Mouse (Mus musculus) hindbrain, embryonic 10.5 days (tissue): ENCODE results near the gene Tex44. TPM values are rescaled to one million over a fixed set of nuclear protein-coding genes. Genes with fewer than 3 reads are reported as not detected.

ENCODE experiments used
- DNase-seq: peaks from one replicate; pipeline ENCODE4 v3.0.0-alpha.2; 2017; ENCODE audit warnings: low spot score
- H3K27ac ChIP-seq: fragments of 300-500 bp; sonication (generic); 2 replicates; pipeline ENCODE4 v1.5.1; 2016; ENCODE audit warnings: mild to moderate bottlenecking, moderate library complexity
- H3K27me3 ChIP-seq: fragments of 300-500 bp; sonication (generic); 2 replicates; pipeline ENCODE4 v1.6.1; 2016; ENCODE audit warnings: mild to moderate bottlenecking; ENCODE audit not compliant: poor library complexity, insufficient read depth, severe bottlenecking
- H3K36me3 ChIP-seq: fragments of 300-500 bp; sonication (generic); 2 replicates; pipeline ENCODE4 v1.6.1; 2016; ENCODE audit warnings: mild to moderate bottlenecking, moderate library complexity
- H3K4me1 ChIP-seq: fragments of 300-500 bp; sonication (generic); replicated peaks from 2 replicates; pipeline ENCODE4 v1.6.1; 2016; ENCODE audit warnings: mild to moderate bottlenecking
- H3K4me3 ChIP-seq: fragments of 300-500 bp; sonication (generic); 2 replicates; pipeline ENCODE4 v1.5.1; 2016; ENCODE audit warnings: mild to moderate bottlenecking, moderate library complexity
- H3K9me3 ChIP-seq: fragments of 300-500 bp; sonication (generic); 2 replicates; pipeline ENCODE4 v1.6.1; 2016; ENCODE audit warnings: mild to moderate bottlenecking, moderate library complexity
- WGBS: fragments of 180-500 bp; shearing (Covaris S2); methylation state at CpG from one replicate; pipeline ENCODE4 v1.1.7; 2016; 5-methylcytosine and 5-hydroxymethylcytosine counted together
- polyA plus RNA-seq: library from polyadenylated mRNA; unstranded; fragments of >200 nt; fragmentation: Nextera tagmentation; extraction: Ambion mirVana; gene quantifications from 2 replicates; pipeline ENCODE4 v1.2.1, GENCODE M21; 2016

Gene Tex44
- polyA plus RNA-seq, 1 experiment from 2014 or later, result not detected

GRCm38 (mm10) chr1:86440171-86440886 is 14.2 kb downstream of the Tex44 start:
- H3K27me3 ChIP-seq, result peaks cover 4% of the 10 kb centered on the region; the same call in 1 of the 2 replicates
- H3K4me1 ChIP-seq, result peaks cover 84% of the 10 kb centered on the region
- DNase-seq, result peak; percentile 95
- H3K27ac ChIP-seq, result peak overlapping the region; percentile 100
- no peaks in the 10 kb centered on the region for H3K9me3 ChIP-seq
- WGBS, result 3% methylated on average over 18 of the region's 18 CpGs
- H3K36me3 ChIP-seq, result no peaks in the 10 kb centered on the region
- peak overlapping the region; percentile 60 for H3K4me3 ChIP-seq

- DNase-seq, result peak; percentile 85
- peak overlapping the region; percentile 60 for H3K4me3 ChIP-seq
- under 1% methylated on average over 26 of the region's 29 CpGs for whole genome bisulfite sequencing
These were observed 15.0 kb downstream of the Tex44 start for GRCm38 (mm10) chr1:86440887-86441723.

GRCm38 (mm10) chr1:86441724-86441979 is 15.5 kb downstream of the Tex44 start:
- DNase-seq, result no peak
- peak overlapping the region; percentile 60 for H3K4me3 ChIP-seq
- 0% methylated on average over 5 of the region's 5 CpGs for WGBS
- no peaks in the 10 kb centered on the region for H3K36me3 ChIP-seq
- no peaks in the 10 kb centered on the region for H3K9me3 ChIP-seq
- H3K27ac ChIP-seq, result peak overlapping the region; percentile 100
- peaks cover 71% of the 10 kb centered on the region for H3K4me1 ChIP-seq
- H3K27me3 ChIP-seq, result peaks cover 4% of the 10 kb centered on the region; the same call in 1 of the 2 replicates

More at GRCm38 (mm10) chr1:86440887-86441723, 15.0 kb downstream of the Tex44 start:
- peaks cover 4% of the 10 kb centered on the region; the same call in 1 of the 2 replicates for H3K27me3 ChIP-seq
- no peaks in the 10 kb centered on the region for H3K36me3 ChIP-seq
- peak overlapping the region; percentile 100 for H3K27ac ChIP-seq
- H3K4me1 ChIP-seq, result peaks cover 77% of the 10 kb centered on the region
- H3K9me3 ChIP-seq, result no peaks in the 10 kb centered on the region

- Histone ChIP-seq H3K4me3 (peak overlapping the region; percentile 60), H3K27me3 (peaks cover 4% of the 10 kb centered on the region; the same call in 1 of the 2 replicates), H3K36me3 (no peaks in the 10 kb centered on the region), H3K9me3 (no peaks in the 10 kb centered on the region), H3K4me1 (peaks cover 66% of the 10 kb centered on the region), H3K27ac (peak overlapping the region; percentile 100)
- under 1% methylated on average over 81 of the region's 81 CpGs for WGBS
- DNase-seq, result peak; percentile 91
These were observed 16.1 kb downstream of the Tex44 start for GRCm38 (mm10) chr1:86441980-86442831.

GRCm38 (mm10) chr1:86442832-86443231 is 16.7 kb downstream of the Tex44 start:
- Histone ChIP-seq H3K4me1 (peaks cover 64% of the 10 kb centered on the region), H3K27me3 (peaks cover 4% of the 10 kb centered on the region; the same call in 1 of the 2 replicates), H3K27ac (peak overlapping the region; percentile 100), H3K36me3 (no peaks in the 10 kb centered on the region), H3K9me3 (no peaks in the 10 kb centered on the region), H3K4me3 (peak overlapping the region; percentile 60)
- no peak for DNase-seq
- WGBS, result 3% methylated on average over 24 of the region's 24 CpGs

GRCm38 (mm10) chr1:86443386-86444172 is 17.4 kb downstream of the Tex44 start:
- H3K4me3 ChIP-seq, result peak overlapping the region; percentile 60
- H3K9me3 ChIP-seq, result no peaks in the 10 kb centered on the region
- peaks cover 63% of the 10 kb centered on the region for H3K4me1 ChIP-seq
- H3K36me3 ChIP-seq, result no peaks in the 10 kb centered on the region
- 59% methylated on average over 8 of the region's 8 CpGs for WGBS
- no peak for DNase-seq
- peak overlapping the region; percentile 100 for H3K27ac ChIP-seq
- peaks cover 4% of the 10 kb centered on the region; the same call in 1 of the 2 replicates for H3K27me3 ChIP-seq

- H3K27ac ChIP-seq, result peak overlapping the region; percentile 50; the same call in 1 of the 2 replicates
- WGBS, result 55% methylated on average over 13 of the region's 13 CpGs
- no peaks in the 10 kb centered on the region for H3K27me3 ChIP-seq
- no peaks in the 10 kb centered on the region for H3K9me3 ChIP-seq
- peaks cover 26% of the 10 kb centered on the region for H3K4me1 ChIP-seq
- H3K36me3 ChIP-seq, result no peaks in the 10 kb centered on the region
- H3K4me3 ChIP-seq, result no peak overlapping the region
- DNase-seq, result no peak
These were observed 21.6 kb downstream of the Tex44 start for GRCm38 (mm10) chr1:86447596-86448171.

GRCm38 (mm10) chr1:86448272-86448671 is 22.1 kb downstream of the Tex44 start:
- Histone ChIP-seq H3K27ac (peak overlapping the region; percentile 54; the same call in 1 of the 2 replicates), H3K27me3 (no peaks in the 10 kb centered on the region), H3K4me3 (no peak overlapping the region), H3K9me3 (no peaks in the 10 kb centered on the region), H3K36me3 (no peaks in the 10 kb centered on the region), H3K4me1 (peaks cover 20% of the 10 kb centered on the region)
- DNase-seq, result no peak
- 44% methylated on average over 4 of the region's 4 CpGs for WGBS

- 47% methylated on average over 6 of the region's 6 CpGs for WGBS
- Histone ChIP-seq H3K4me3 (no peak overlapping the region), H3K27me3 (no peaks in the 10 kb centered on the region), H3K4me1 (peaks cover 11% of the 10 kb centered on the region; the same call in 1 of the 2 replicates), H3K36me3 (no peaks in the 10 kb centered on the region), H3K9me3 (no peaks in the 10 kb centered on the region), H3K27ac (no peak overlapping the region)
- DNase-seq, result no peak
These were observed 23.8 kb downstream of the Tex44 start for GRCm38 (mm10) chr1:86449966-86450365.

- Histone ChIP-seq H3K4me1 (peaks cover 7% of the 10 kb centered on the region; the same call in 1 of the 2 replicates), H3K36me3 (no peaks in the 10 kb centered on the region), H3K27me3 (no peaks in the 10 kb centered on the region), H3K27ac (no peak overlapping the region), H3K4me3 (no peak overlapping the region), H3K9me3 (no peaks in the 10 kb centered on the region)
- WGBS, result 75% methylated on average over 5 of the region's 5 CpGs
- DNase-seq, result no peak
These were observed 26.6 kb downstream of the Tex44 start for GRCm38 (mm10) chr1:86452713-86453112.

GRCm38 (mm10) chr1:86456892-86457581 is 30.9 kb downstream of the Tex44 start:
- H3K36me3 ChIP-seq, result no peaks in the 10 kb centered on the region
- H3K4me3 ChIP-seq, result no peak overlapping the region
- no peaks in the 10 kb centered on the region for H3K27me3 ChIP-seq
- no peak for DNase-seq
- H3K9me3 ChIP-seq, result peaks cover 5% of the 10 kb centered on the region; the same call in 1 of the 2 replicates
- H3K27ac ChIP-seq, result peak overlapping the region; percentile 40; the same call in 1 of the 2 replicates
- 70% methylated on average over 13 of the region's 13 CpGs for WGBS
- H3K4me1 ChIP-seq, result no peaks in the 10 kb centered on the region; the same call in 1 of the 2 replicates
